Mouse (Mus musculus) heart, adult 2 months (tissue): ENCODE measurements at regions not wholly inside any gene's neighbourhood (a gene's known extent, or its start where the extent isn't known, plus 50 kb on each side); places are given as distances from the start of the nearest gene placed in this dataset.

Experiments used
- CTCF ChIP-seq: fragments of 200-600 bp; IDR thresholded peaks from 2 replicates; pipeline ENCODE4 v1.8.1; 2022; ENCODE audit warnings: antibody characterized with exemption, mild to moderate bottlenecking, moderate library complexity
- POLR2A ChIP-seq: fragments of 200-500 bp; IDR thresholded peaks from 2 replicates; pipeline ENCODE4 v1.6.1; 2011; ENCODE audit warnings: mild to moderate bottlenecking, low read depth, low read length, control low read depth; ENCODE audit not compliant: insufficient read depth

GRCm38 (mm10) chr17:79282771-79283170 lies 72.1 kb downstream of the Cdc42ep3 start:
- TF ChIP-seq CTCF (no peak), POLR2A (no peak)
